Mouse (Mus musculus): ENCODE measurements around the gene Kcnip2. TPM values are rescaled to one million over a fixed set of nuclear protein-coding genes. Genes with fewer than 3 reads are reported as not detected.
A peak's percentile ranks its signal among the peaks of the same experiment; 100 is the strongest.

Kcnip2 gene
- polyA plus RNA-seq, 1 experiment from 2014 or later: 14.6 TPM

GRCm38 (mm10) chr19:45787450-45787849, 28.4 kb downstream of the Kcnip2 start:
- Histone ChIP-seq H3K36me3 (ENCODE audit: control insufficient read depth, insufficient read depth) (no peaks in the 10 kb centered on the region), H3K4me2 (ENCODE audit: low read length) (no peak overlapping the region), H3K4me1 (replicated peaks; ENCODE audit: control insufficient read depth, insufficient read depth, low read length) (peaks cover 6% of the 10 kb centered on the region; the same call in 1 of the 2 replicates), H3K27me3 (replicated peaks; ENCODE audit: control insufficient read depth, insufficient read depth, low read length) (no peaks in the 10 kb centered on the region), H3K9me3 (ENCODE audit: control insufficient read depth, low read length) (no peaks in the 10 kb centered on the region), H3K27ac (ENCODE audit: low read length) (no peak overlapping the region), H3K4me3 (replicated peaks; ENCODE audit: low read length) (no peak overlapping the region), H3K9ac (replicated peaks; ENCODE audit: low read depth, low read length) (no peak overlapping the region)
- no peak for ATAC-seq
- WGBS: 78% methylated on average over 3 of the region's 3 CpGs

GRCm38 (mm10) chr19:45785470-45785869, 30.4 kb downstream of the Kcnip2 start:
- H3K9ac ChIP-seq (replicated peaks; ENCODE audit: low read depth, low read length): no peak overlapping the region
- 69% methylated on average over 3 of the region's 3 CpGs for WGBS

GRCm38 (mm10) chr19:45783933-45784576, 31.8 kb downstream of the Kcnip2 start:
- no peaks in the 10 kb centered on the region for H3K9me3 ChIP-seq (ENCODE audit: control insufficient read depth, low read length)
- no peaks in the 10 kb centered on the region for H3K27me3 ChIP-seq (replicated peaks; ENCODE audit: control insufficient read depth, insufficient read depth, low read length)
- peak overlapping the region; percentile 30; the same call in 1 of the 2 replicates for H3K9ac ChIP-seq (replicated peaks; ENCODE audit: low read depth, low read length)
- no peaks in the 10 kb centered on the region; the same call in 1 of the 2 replicates for H3K36me3 ChIP-seq (ENCODE audit: control insufficient read depth, insufficient read depth)
- H3K27ac ChIP-seq (ENCODE audit: low read length): 0 out of 2 replicates have a peak overlapping the region, but pooled peaks have one; percentile 21
- peak overlapping the region; percentile 100 for H3K4me3 ChIP-seq (replicated peaks; ENCODE audit: low read length)
- WGBS: 35% methylated on average over 17 of the region's 17 CpGs
- peak overlapping the region; percentile 60 for H3K4me2 ChIP-seq (ENCODE audit: low read length)
- peaks cover 32% of the 10 kb centered on the region for H3K4me1 ChIP-seq (replicated peaks; ENCODE audit: control insufficient read depth, insufficient read depth, low read length)
- ATAC-seq: no peak

More at GRCm38 (mm10) chr19:45785470-45785869, 30.4 kb downstream of the Kcnip2 start:
- Histone ChIP-seq H3K4me2 (ENCODE audit: low read length) (no peak overlapping the region), H3K27ac (ENCODE audit: low read length) (no peak overlapping the region), H3K4me3 (replicated peaks; ENCODE audit: low read length) (no peak overlapping the region), H3K9me3 (ENCODE audit: control insufficient read depth, low read length) (no peaks in the 10 kb centered on the region), H3K4me1 (replicated peaks; ENCODE audit: control insufficient read depth, insufficient read depth, low read length) (peaks cover 19% of the 10 kb centered on the region), H3K36me3 (ENCODE audit: control insufficient read depth, insufficient read depth) (no peaks in the 10 kb centered on the region), H3K27me3 (replicated peaks; ENCODE audit: control insufficient read depth, insufficient read depth, low read length) (no peaks in the 10 kb centered on the region)
- ATAC-seq: no peak

- Histone ChIP-seq H3K9me3 (ENCODE audit: control insufficient read depth, low read length) (no peaks in the 10 kb centered on the region), H3K4me2 (ENCODE audit: low read length) (peak within 1 kb of the TSS; percentile 75), H3K4me3 (replicated peaks; ENCODE audit: low read length) (peak within 1 kb of the TSS; percentile 100), H3K4me1 (replicated peaks; ENCODE audit: control insufficient read depth, insufficient read depth, low read length) (peaks cover 34% of the 10 kb centered on the region), H3K9ac (replicated peaks; ENCODE audit: low read depth, low read length) (peak within 1 kb of the TSS; percentile 99), H3K27me3 (replicated peaks; ENCODE audit: control insufficient read depth, insufficient read depth, low read length) (no peaks in the 10 kb centered on the region), H3K27ac (ENCODE audit: low read length) (peak within 1 kb of the TSS; percentile 98), H3K36me3 (ENCODE audit: control insufficient read depth, insufficient read depth) (peaks cover 2% of the 10 kb centered on the region; the same call in 1 of the 2 replicates)
- peak; percentile 97 for ATAC-seq
- under 1% methylated on average over 60 of the region's 71 CpGs for WGBS
Observed at GRCm38 (mm10) chr19:45783181-45783932, 32.5 kb downstream of the Kcnip2 start, which contains the start of gene Mgea5. Gene Mgea5, minus strand, starts transcription at chr19:45783837.

- peaks cover 2% of the 10 kb centered on the region; the same call in 1 of the 2 replicates for H3K36me3 ChIP-seq (ENCODE audit: control insufficient read depth, insufficient read depth)
- WGBS: under 1% methylated on average over 36 of the region's 36 CpGs
- peak overlapping the region; percentile 100 for H3K4me3 ChIP-seq (replicated peaks; ENCODE audit: low read length)
- peak overlapping the region; percentile 75 for H3K4me2 ChIP-seq (ENCODE audit: low read length)
- no peaks in the 10 kb centered on the region for H3K27me3 ChIP-seq (replicated peaks; ENCODE audit: control insufficient read depth, insufficient read depth, low read length)
- H3K9me3 ChIP-seq (ENCODE audit: control insufficient read depth, low read length): no peaks in the 10 kb centered on the region
- H3K9ac ChIP-seq (replicated peaks; ENCODE audit: low read depth, low read length): peak overlapping the region; percentile 99
- ATAC-seq: peak; percentile 8
- H3K4me1 ChIP-seq (replicated peaks; ENCODE audit: control insufficient read depth, insufficient read depth, low read length): peaks cover 34% of the 10 kb centered on the region
- peak overlapping the region; percentile 98 for H3K27ac ChIP-seq (ENCODE audit: low read length)
Observed at GRCm38 (mm10) chr19:45782315-45783001, 33.4 kb downstream of the Kcnip2 start.

- Histone ChIP-seq H3K9ac (replicated peaks; ENCODE audit: low read depth, low read length) (no peak overlapping the region), H3K4me2 (ENCODE audit: low read length) (peak overlapping the region; percentile 75), H3K27me3 (replicated peaks; ENCODE audit: control insufficient read depth, insufficient read depth, low read length) (no peaks in the 10 kb centered on the region), H3K27ac (ENCODE audit: low read length) (no peak overlapping the region), H3K9me3 (ENCODE audit: control insufficient read depth, low read length) (no peaks in the 10 kb centered on the region), H3K4me3 (replicated peaks; ENCODE audit: low read length) (peak overlapping the region; percentile 100), H3K4me1 (replicated peaks; ENCODE audit: control insufficient read depth, insufficient read depth, low read length) (peaks cover 34% of the 10 kb centered on the region), H3K36me3 (ENCODE audit: control insufficient read depth, insufficient read depth) (peaks cover 6% of the 10 kb centered on the region; the same call in 1 of the 2 replicates)
- no peak for ATAC-seq
- 56% methylated on average over 8 of the region's 8 CpGs for WGBS
Observed at GRCm38 (mm10) chr19:45781676-45782075, 34.2 kb downstream of the Kcnip2 start.

GRCm38 (mm10) chr19:45780350-45780915, 35.4 kb downstream of the Kcnip2 start:
- WGBS: 90% methylated on average over 13 of the region's 13 CpGs
- H3K9ac ChIP-seq (replicated peaks; ENCODE audit: low read depth, low read length): no peak overlapping the region
- ATAC-seq: no peak
- no peak overlapping the region for H3K27ac ChIP-seq (ENCODE audit: low read length)
- H3K4me1 ChIP-seq (replicated peaks; ENCODE audit: control insufficient read depth, insufficient read depth, low read length): peaks cover 34% of the 10 kb centered on the region
- peak overlapping the region; percentile 75 for H3K4me2 ChIP-seq (ENCODE audit: low read length)
- no peaks in the 10 kb centered on the region for H3K27me3 ChIP-seq (replicated peaks; ENCODE audit: control insufficient read depth, insufficient read depth, low read length)
- no peaks in the 10 kb centered on the region for H3K9me3 ChIP-seq (ENCODE audit: control insufficient read depth, low read length)
- H3K36me3 ChIP-seq (ENCODE audit: control insufficient read depth, insufficient read depth): peaks cover 9% of the 10 kb centered on the region; the same call in 1 of the 2 replicates
- H3K4me3 ChIP-seq (replicated peaks; ENCODE audit: low read length): no peak overlapping the region

- H3K36me3 ChIP-seq (ENCODE audit: control insufficient read depth, insufficient read depth): peaks cover 38% of the 10 kb centered on the region
- no peak overlapping the region for H3K27ac ChIP-seq (ENCODE audit: low read length)
- no peak overlapping the region for H3K4me2 ChIP-seq (ENCODE audit: low read length)
- no peaks in the 10 kb centered on the region for H3K9me3 ChIP-seq (ENCODE audit: control insufficient read depth, low read length)
- no peak for ATAC-seq
- no peaks in the 10 kb centered on the region for H3K27me3 ChIP-seq (replicated peaks; ENCODE audit: control insufficient read depth, insufficient read depth, low read length)
- 78% methylated on average over 2 of the region's 2 CpGs for WGBS
- no peak overlapping the region for H3K4me3 ChIP-seq (replicated peaks; ENCODE audit: low read length)
- H3K9ac ChIP-seq (replicated peaks; ENCODE audit: low read depth, low read length): no peak overlapping the region
- peaks cover 15% of the 10 kb centered on the region for H3K4me1 ChIP-seq (replicated peaks; ENCODE audit: control insufficient read depth, insufficient read depth, low read length)
Observed at GRCm38 (mm10) chr19:45775486-45775885, 40.4 kb downstream of the Kcnip2 start.

All from forebrain, embryonic 16.5 days (tissue).